Mouse (Mus musculus) right cerebral cortex, postnatal 14 days (tissue): ENCODE measurements around the gene Cct4.

ENCODE experiments used
- DNase-seq: peaks from one replicate; pipeline ENCODE4 v3.0.0; 2022

Cct4 gene

DNA sequence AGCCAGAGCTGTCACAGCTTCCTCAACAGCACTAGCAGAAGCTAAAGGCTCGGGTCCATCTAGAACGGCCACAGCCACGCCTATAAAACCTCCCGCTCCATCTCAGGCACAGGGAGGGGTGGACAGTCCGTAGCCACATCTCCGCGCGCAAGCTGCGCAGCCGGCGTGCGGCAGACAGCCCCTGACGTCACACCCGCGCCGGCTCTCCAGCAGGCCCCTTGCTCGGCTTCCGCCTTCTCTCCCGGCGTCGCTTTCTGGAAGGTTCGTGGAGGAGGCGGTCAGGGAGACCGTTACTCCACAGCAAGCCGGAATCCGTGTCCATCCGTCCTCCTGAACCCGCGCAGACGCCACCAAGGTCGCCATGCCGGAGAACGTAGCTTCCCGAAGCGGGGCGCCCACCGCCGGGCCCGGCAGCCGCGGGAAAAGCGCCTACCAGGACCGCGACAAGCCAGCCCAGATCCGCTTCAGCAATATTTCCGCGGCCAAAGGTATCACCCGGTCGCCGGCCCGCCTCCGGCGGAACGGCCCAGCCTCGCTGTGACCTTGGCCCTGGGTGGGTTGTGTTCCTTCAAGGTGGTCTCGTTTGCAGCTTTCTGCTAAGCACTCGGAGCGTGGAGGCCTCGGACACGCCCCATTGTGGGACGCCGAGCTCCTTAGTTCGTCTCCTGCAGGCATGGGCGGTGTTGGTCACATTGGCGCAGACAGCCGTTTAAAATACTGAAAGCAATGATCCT lies at the start of gene Cct4:
TSS of gene Cct4 (plus strand) at position 127 of the 734 bp plus-strand sequence.
- peak; percentile 91 for DNase-seq

GRCm38 (mm10) chr11:22949101-22949500 lies 41.2 kb upstream of the Cct4 start:
- DNase-seq: no peak

GRCm38 (mm10) chr11:22950131-22950530 lies 40.2 kb upstream of the Cct4 start:
- DNase-seq: no peak

DNA sequence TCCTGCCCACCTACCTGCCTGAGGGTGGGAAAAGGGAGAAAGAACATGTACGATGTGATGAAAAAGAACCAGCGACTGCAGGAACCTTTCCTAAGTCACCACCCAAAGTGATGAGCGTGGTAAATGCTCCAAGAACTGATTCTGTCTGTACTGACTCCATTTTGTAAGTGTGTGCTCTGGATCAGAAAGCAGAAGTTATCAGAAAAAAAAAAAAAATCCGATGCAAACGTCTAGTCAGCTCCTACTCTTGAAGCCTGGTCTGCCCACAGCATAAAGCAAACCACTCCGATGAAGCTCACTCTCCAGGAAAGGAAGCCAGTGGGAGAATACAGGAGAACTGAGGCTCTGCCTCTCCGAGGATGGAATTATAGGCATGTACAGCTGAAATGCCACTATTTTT lies 37.7 kb upstream of the Cct4 start:
- no peak for DNase-seq

- no peak for DNase-seq
Measured at GRCm38 (mm10) chr11:22956346-22956745, 34.0 kb upstream of the Cct4 start.

DNA sequence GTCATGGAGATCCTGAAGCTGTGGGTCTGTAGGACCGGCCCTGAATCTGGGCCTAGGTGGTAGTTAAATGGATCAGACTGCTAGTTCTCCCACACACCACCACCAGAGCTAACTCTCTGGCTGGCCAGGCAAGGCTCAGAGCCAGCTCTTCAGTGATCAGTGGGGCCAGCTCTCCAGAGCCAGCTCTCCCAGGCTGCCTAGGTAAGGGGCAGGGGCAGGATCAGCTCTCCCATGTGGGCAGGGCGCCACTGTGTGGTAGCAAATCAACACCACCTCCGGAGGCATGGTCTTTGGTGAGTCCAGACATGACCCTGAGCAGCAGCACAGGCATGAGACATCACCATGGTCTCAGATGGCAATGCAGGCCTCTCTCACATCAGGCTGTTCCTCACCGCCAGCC lies 33.5 kb upstream of the Cct4 start:
- peak; percentile 33 for DNase-seq

- DNase-seq: no peak
Measured at GRCm38 (mm10) chr11:22957791-22958374, 32.4 kb upstream of the Cct4 start.

DNA sequence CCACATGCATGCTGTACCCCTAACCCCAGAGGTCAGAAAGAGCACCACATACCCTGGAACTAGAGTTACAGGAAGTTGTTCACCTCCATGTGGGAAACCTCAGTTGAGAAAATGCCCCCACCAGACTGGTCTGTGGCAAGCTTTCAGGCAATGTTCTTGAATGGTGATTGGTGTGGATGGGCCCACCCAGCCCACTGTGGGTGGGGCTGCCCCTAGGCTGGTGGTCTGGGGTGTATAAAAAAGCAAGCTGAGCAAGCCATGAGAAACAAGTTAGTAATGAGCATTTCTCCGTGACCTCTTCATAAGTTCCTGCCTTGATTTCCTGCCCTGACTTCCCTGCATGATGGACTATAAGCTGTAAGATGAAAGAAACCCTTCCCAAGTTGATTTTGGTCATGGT lies 28.2 kb upstream of the Cct4 start:
- no peak for DNase-seq

GRCm38 (mm10) chr11:22964401-22964800 lies 25.9 kb upstream of the Cct4 start:
- DNase-seq: no peak

DNA sequence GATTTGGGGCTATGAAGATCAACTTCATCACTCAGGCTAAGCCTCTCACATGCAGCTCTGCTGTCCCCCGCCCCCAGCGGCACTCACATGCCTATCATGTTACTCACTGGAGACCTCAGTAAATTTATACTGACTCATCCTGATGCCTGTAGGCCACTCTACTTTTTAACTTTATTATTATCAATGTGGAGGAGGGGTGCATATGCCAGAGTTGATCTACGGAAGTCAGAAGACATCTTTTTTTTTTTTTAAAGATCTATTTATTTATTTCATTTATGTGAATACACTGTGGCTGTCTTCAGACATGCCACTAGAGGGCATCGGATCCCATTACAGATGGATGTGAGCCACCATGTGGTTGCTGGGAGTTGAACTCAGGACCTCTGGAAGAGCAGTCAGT lies 24.8 kb upstream of the Cct4 start:
- no peak for DNase-seq

GRCm38 (mm10) chr11:22969486-22969885 lies 20.8 kb upstream of the Cct4 start:
- no peak for DNase-seq

GRCm38 (mm10) chr11:22970546-22970945 lies 19.8 kb upstream of the Cct4 start:
- no peak for DNase-seq

- DNase-seq: peak; percentile 57
Measured at GRCm38 (mm10) chr11:22971835-22972709, 18.2 kb upstream of the Cct4 start, which contains the start of gene Zrsr1. Gene Zrsr1, plus strand, starts transcription at chr11:22972005.

GRCm38 (mm10) chr11:22972746-22973526 lies 17.4 kb upstream of the Cct4 start:
- peak; percentile 78 for DNase-seq

- no peak for DNase-seq
Measured at GRCm38 (mm10) chr11:22973599-22973998, 16.7 kb upstream of the Cct4 start.

- no peak for DNase-seq
Measured at GRCm38 (mm10) chr11:22978215-22978614, 12.1 kb upstream of the Cct4 start.

DNA sequence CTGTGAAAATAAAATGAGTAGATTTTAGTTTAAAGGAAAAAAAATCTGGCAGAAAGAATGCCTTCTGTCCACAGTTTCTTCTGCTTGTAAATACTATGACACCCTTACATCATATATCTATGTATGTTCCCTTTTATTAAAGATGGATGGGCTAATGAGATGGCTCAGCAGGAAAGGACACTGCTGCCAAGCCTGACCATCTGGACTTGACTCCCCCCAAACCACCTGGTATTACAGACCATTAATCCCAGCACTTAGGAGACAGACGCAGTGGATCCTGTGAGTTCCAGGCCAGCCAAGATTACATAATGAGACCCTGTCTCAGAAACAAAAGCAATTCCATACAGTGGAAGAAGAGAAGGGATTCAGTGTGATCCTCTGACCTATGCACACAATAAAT lies 11.6 kb upstream of the Cct4 start:
- DNase-seq: no peak

DNA sequence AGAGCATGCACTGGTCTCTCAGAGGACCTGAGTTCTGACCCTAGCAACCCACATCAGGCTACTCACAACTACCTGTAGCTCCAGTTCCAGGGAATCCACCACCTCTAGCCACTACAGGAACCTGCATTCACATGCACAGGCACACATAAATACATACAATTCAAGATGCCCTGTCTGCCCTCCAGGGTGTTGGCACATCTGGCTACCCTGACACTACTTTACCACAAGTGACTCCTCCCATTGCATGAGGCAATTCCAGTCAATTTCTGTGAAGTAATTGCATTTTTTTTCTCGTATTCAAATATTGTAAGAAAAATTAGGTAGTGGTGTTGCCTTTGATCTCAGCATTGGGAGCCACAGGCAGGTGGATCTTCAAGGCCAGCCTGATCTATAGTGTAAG lies 11.1 kb upstream of the Cct4 start:
- no peak for DNase-seq

GRCm38 (mm10) chr11:22981041-22981440 lies 9.3 kb upstream of the Cct4 start:
- DNase-seq: no peak

DNA sequence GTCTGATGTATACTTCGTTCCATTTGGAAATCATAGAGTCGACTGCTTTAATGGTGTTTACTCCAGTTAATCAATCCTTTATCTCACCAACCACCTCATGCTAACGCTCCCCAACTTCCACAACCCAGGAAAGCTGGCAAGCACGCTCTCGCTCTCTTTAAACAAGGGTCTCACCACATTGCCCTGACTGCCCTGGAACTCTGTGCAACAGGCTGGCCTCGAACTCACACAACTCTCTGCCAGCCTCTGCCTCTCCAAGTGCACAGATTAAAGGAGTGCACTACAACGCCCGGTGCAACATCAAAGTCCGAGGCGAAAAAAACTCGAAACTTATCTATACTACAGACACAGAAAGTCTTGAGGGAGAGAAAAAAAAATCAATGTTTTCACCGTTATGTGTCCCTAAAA lies 8.8 kb upstream of the Cct4 start:
- DNase-seq: no peak

DNA sequence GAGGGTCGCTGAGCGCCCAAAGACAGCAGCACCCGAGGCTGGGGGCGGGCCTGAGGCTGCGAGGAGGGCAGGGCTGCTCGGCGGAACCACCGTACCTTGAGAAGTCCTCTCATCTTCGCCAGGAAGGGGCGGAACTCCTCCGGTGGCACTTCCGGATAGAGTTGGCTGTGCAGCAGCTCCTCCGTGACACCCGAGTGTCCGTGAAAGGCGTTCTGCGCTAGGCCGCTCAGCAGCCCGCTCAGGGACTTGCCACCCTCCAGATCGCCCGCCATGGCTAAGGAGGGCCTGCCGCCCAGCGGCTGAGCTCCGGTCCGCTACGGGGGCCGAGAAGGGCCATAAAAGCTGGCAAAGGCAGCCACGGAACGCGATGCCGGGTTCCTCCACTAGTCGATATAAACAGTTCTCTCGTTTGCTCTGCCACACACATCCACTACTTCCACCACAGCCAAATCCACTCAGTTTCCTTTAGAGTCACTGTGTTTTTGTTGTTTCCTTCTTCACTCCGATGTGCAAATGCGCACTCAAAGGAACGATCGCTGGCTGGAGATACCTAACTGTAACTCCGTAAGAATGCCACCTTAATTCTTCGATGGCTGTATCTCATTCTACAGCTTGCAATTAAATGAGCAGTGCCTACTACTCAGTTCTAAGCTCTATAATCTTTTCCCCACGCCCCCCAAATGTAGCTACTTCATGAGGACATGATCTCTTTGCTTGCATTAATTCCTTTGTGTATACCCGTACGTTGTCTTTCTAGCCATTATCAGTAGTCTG lies 8.1 kb upstream of the Cct4 start, which contains the start of the genes Gm28048 and Commd1:
TSS of gene Gm28048 (minus strand) at position 107 of the 774 bp plus-strand sequence.
TSS of gene Commd1 (minus strand) at position 399 of the 774 bp plus-strand sequence.
- peak; percentile 99 for DNase-seq

- DNase-seq: no peak
Measured at GRCm38 (mm10) chr11:22982846-22983245, 7.5 kb upstream of the Cct4 start.
